Mouse (Mus musculus): ENCODE results near the gene Rcor1. TPM values are rescaled to one million over a fixed set of nuclear protein-coding genes. Genes with fewer than 3 reads are reported as not detected.
"Not testable (repeated sequence)": the region's sequence is repeated elsewhere in the genome, so short reads cannot be mapped to it uniquely, and the experiment has no call there.

Rcor1 gene
- polyA plus RNA-seq, 1 experiment: 12.0 TPM

DNA sequence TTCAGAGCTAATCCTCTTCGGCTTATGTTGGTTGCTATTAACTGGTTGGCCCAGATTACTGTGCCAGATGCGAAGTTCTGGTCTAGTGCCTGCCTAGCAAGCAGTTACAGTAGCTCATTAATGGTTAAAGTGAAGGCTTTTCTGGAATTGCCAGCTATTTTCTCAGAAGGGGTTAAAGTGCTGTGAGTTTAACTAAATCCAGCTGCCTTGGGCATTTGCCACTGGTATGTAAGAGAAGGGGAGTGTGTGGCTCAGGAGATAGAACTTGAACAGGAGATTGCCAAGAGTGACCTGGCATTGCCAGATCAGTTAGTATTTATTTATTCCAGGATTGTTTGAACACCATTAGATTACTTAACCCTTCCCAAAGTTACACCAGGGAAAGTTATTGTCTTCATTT is 11.1 kb downstream of the Rcor1 start:
- Histone ChIP-seq H3K4me1 (ENCODE audit: control insufficient read depth, insufficient read depth, low read length) (peaks cover 14% of the 10 kb centered on the region), H3K4me3 (replicated peaks; ENCODE audit: extremely low read depth, low read depth, low read length) (no peak overlapping the region)
- TF ChIP-seq CTCF (IDR thresholded peaks at IDR 0.05; ENCODE audit: insufficient read depth, low read length) (no peak), POLR2A (IDR thresholded peaks at IDR 0.05; ENCODE audit: borderline replicate concordance, extremely low read depth, low read depth, low read length) (no peak)
- DNase-seq: no peak
- 83% methylated on average over 2 of the region's 2 CpGs for WGBS

DNA sequence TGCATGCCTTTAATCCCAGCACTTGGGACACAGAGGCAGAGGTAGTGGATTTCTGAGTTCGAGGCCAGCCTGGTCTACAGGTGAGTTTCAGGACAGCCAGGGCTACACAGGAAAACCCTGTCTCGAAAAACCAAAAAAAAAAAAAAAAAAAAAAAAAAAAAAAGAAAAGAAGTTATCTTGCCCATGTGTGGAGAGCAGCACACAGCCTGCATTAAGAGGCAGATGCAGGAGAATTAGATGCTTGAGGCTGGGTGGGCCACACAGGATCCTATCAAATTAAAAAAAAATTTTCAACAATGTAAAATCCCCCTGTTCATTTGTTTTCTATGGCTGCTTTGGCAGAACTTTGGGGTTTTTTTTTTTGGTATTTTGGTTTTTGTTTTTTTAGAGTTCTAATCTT is 24.2 kb downstream of the Rcor1 start:
- DNase-seq: no peak
- no peaks in the 10 kb centered on the region for H3K4me1 ChIP-seq (ENCODE audit: control insufficient read depth, insufficient read depth, low read length)
- TF ChIP-seq CTCF (IDR thresholded peaks at IDR 0.05; ENCODE audit: insufficient read depth, low read length) (no peak), POLR2A (IDR thresholded peaks at IDR 0.05; ENCODE audit: borderline replicate concordance, extremely low read depth, low read depth, low read length) (no peak)
- no peak overlapping the region for H3K4me3 ChIP-seq (replicated peaks; ENCODE audit: extremely low read depth, low read depth, low read length)
- 78% methylated on average over 2 of the region's 2 CpGs for WGBS

DNA sequence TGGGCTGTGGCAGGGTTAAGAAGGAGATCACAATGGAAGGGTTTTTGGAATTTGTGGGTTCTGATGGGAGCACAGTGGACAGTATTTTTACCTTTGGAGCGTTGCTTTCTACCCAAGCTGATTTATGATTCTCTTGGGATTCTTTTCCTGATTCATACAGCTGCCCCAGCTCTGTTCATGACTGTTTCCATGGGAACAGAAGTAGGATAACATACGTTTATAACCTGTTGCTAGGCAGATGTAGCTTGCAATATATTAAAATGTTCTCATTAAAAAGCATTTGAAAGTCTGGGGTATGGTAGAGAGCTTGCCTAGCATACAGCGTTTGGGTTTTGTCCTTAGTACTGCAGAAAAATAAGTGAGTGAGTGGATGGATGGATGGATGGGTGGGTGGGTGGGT is 25.1 kb downstream of the Rcor1 start:
- WGBS: 80% methylated on average over 3 of the region's 3 CpGs
- Histone ChIP-seq H3K4me3 (replicated peaks; ENCODE audit: extremely low read depth, low read depth, low read length) (no peak overlapping the region), H3K4me1 (ENCODE audit: control insufficient read depth, insufficient read depth, low read length) (no peaks in the 10 kb centered on the region)
- TF ChIP-seq POLR2A (IDR thresholded peaks at IDR 0.05; ENCODE audit: borderline replicate concordance, extremely low read depth, low read depth, low read length): no peak
- no peak for TF ChIP-seq CTCF (IDR thresholded peaks at IDR 0.05; ENCODE audit: insufficient read depth, low read length)
- no peak for DNase-seq

DNA sequence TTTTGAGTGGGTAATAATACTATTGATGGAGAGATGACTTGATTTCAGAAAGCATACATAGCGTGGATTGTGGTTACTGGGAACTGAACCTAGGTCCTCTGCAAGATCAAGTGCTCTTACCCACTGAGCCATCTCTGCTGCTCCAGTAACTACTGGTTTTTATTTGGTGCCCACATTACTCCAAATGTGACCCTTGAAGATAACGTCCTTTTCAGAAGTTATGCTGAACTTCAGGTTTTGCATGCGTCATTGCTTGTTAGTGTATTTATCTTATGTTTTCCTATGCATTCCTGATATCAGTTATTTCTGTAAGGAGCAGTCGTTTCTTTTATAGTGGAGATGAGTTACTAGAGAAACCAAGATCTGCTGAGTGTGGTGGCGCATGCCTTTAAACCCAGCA is 26.2 kb downstream of the Rcor1 start:
- no peak overlapping the region for H3K4me3 ChIP-seq (replicated peaks; ENCODE audit: extremely low read depth, low read depth, low read length)
- no peaks in the 10 kb centered on the region for H3K4me1 ChIP-seq (ENCODE audit: control insufficient read depth, insufficient read depth, low read length)
- 85% methylated on average over 5 of the region's 5 CpGs for WGBS
- DNase-seq: no peak
- TF ChIP-seq CTCF (IDR thresholded peaks at IDR 0.05; ENCODE audit: insufficient read depth, low read length) (no peak), POLR2A (IDR thresholded peaks at IDR 0.05; ENCODE audit: borderline replicate concordance, extremely low read depth, low read depth, low read length) (no peak)

DNA sequence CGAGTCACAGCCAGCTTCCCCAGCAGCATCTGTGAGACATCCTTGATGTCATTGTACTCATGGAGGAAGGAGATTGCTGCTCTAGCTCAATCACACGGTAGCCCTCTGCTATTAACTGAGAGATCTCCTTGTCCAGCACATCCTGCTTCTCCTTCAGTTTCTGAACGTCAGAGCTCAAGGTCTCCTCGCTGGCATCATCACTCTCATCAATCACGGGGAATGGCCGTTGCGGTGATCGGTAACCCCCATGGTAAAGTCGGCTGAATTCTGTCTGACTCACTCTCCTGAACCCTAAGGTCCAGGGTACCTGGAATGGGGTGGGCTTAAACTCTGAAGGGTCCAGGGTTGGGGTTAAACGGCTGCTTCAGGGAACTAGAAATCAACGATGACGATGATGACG is 28.7 kb downstream of the Rcor1 start:
- no peak for DNase-seq
- WGBS: 74% methylated on average over 13 of the region's 13 CpGs
- Histone ChIP-seq H3K4me3 (replicated peaks; ENCODE audit: extremely low read depth, low read depth, low read length) (no peak overlapping the region), H3K4me1 (ENCODE audit: control insufficient read depth, insufficient read depth, low read length) (peaks cover 3% of the 10 kb centered on the region)
- TF ChIP-seq CTCF (IDR thresholded peaks at IDR 0.05; ENCODE audit: insufficient read depth, low read length): no peak
- TF ChIP-seq POLR2A (IDR thresholded peaks at IDR 0.05; ENCODE audit: borderline replicate concordance, extremely low read depth, low read depth, low read length): no peak

DNA sequence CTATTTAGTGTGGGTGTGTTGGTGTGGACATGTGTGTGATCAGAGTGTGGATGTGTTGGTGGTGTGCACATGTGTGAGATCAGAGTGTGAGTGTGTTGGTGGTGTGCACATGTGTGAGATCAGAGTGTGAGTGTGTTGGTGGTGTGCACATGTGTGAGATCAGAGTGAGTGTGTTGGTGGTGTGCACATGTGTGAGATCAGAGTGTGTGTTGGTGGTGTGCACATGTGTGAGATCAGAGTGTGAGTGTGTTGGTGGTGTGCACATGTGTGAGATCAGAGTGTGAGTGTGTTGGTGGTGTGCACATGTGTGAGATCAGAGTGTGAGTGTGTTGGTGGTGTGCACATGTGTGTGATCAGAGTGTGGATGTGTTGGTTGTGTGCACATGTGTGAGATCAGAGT is 30.1 kb downstream of the Rcor1 start:
- DNase-seq; H3K4me1 ChIP-seq (ENCODE audit: control insufficient read depth, insufficient read depth, low read length); H3K4me3 ChIP-seq (replicated peaks; ENCODE audit: extremely low read depth, low read depth, low read length): not testable (repeated sequence)

DNA sequence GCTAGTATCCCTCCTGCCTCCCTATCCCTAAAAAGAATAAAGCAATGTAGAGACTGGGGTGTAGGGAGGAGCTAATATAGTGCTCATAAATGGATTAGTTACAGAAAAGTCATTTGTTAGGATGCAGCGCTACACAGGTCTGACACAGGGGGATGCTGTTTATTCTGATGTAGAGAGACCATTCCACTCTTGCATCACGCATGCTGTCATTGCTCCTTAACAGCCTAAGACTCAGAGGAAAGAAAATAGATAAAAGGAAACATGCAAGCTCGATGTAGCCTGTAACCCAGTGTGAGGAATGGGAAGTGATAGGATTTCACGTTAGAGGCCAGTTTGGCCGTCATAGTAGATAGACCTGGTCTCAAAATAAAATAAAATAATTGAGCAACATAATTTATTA is 31.9 kb downstream of the Rcor1 start:
- WGBS: 56% methylated on average over 5 of the region's 5 CpGs
- DNase-seq: no peak
- H3K4me1 ChIP-seq (ENCODE audit: control insufficient read depth, insufficient read depth, low read length): peaks cover 3% of the 10 kb centered on the region
- no peak for TF ChIP-seq POLR2A (IDR thresholded peaks at IDR 0.05; ENCODE audit: borderline replicate concordance, extremely low read depth, low read depth, low read length)
- no peak for TF ChIP-seq CTCF (IDR thresholded peaks at IDR 0.05; ENCODE audit: insufficient read depth, low read length)
- no peak overlapping the region for H3K4me3 ChIP-seq (replicated peaks; ENCODE audit: extremely low read depth, low read depth, low read length)

DNA sequence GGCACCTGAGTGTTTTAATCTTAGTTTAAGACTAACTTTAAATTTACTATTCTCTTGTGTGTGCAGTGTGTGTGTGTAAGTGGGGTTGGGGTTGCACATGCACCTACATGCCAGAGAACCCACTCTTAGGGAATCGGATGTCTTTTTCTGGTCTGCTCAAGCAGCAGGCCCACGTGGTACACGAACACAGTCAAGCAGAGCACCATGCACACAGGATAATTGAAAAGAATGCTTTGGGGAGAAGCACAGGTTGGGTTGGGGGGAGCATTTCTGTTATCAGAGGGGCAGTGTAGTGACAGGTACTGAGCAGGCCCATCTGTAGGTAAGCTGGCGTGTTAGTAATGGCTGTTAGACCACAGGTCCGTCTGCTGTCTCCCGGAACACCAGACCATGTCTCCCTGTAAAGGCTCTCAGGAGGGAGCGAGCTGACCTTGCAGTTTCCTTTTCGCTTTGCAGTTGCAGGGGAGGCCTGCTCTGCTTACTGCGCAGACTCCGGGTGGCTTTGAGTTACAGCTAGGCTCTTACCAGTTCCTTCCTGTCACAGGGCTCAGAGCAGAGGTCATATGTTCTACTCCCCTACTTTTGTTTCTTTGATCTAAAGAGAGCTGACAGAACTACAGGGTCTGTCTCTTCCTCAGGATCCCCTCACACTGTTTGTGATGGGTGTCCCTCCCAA is 32.5 kb downstream of the Rcor1 start:
- no peak for TF ChIP-seq CTCF (IDR thresholded peaks at IDR 0.05; ENCODE audit: insufficient read depth, low read length)
- no peak for TF ChIP-seq POLR2A (IDR thresholded peaks at IDR 0.05; ENCODE audit: borderline replicate concordance, extremely low read depth, low read depth, low read length)
- Histone ChIP-seq H3K4me3 (replicated peaks; ENCODE audit: extremely low read depth, low read depth, low read length) (peak overlapping the region; percentile 34), H3K4me1 (ENCODE audit: control insufficient read depth, insufficient read depth, low read length) (peaks cover 3% of the 10 kb centered on the region)
- no peak for DNase-seq
- 54% methylated on average over 10 of the region's 10 CpGs for WGBS

DNA sequence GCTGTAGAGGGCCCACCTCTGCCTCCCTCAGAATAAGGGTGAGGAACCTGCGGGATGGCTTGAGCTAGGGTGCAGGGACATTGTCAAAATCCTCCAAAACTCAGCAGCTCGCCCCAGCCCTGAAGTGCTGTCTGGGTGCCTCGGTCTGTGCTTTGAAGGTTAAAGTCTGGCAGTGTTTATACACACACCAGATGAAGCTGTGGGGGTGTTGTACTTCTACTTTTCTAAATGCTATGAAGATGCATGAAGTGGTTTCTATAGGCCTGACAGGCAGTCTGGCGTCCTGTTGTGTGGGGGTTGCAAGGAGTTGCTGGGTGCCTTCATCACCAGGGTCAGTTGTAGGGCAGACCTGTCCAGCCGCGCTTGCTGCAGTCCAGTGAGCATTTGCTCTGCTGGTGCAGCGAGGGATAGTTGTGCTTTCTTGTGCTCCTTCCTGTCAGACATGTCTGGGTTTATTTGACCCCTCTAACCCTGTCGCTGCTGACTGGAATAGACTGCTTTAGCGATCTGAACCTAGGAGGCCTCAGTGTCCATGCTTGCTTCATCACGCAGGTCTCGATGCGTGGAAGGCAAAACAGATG is 37.3 kb downstream of the Rcor1 start:
- DNase-seq: no peak
- TF ChIP-seq CTCF (IDR thresholded peaks at IDR 0.05; ENCODE audit: insufficient read depth, low read length) (no peak), POLR2A (IDR thresholded peaks at IDR 0.05; ENCODE audit: borderline replicate concordance, extremely low read depth, low read depth, low read length) (no peak)
- Histone ChIP-seq H3K4me3 (replicated peaks; ENCODE audit: extremely low read depth, low read depth, low read length) (no peak overlapping the region), H3K4me1 (ENCODE audit: control insufficient read depth, insufficient read depth, low read length) (peaks cover 2% of the 10 kb centered on the region; the same call in 1 of the 2 replicates)
- 63% methylated on average over 12 of the region's 12 CpGs for WGBS

DNA sequence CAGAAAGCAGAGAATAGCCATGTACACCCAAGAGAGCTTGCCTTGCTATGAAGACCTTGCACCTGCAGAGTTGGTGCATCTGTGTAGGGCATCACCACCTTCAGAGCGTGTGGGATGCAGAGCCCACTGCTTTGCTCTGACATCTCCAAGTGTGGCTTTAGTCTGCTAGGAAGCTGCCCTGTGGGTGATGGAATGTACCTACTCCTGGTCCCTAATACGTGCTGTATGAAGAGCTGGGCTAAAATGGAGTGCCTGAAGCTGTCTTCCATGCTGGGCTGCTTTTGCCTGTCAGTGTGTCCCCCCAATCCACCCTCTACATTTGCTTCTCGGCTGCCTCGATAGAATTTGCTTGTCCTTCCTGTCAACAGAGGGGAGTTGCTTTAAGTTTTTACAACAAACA is 46.4 kb downstream of the Rcor1 start:
- H3K4me1 ChIP-seq (ENCODE audit: control insufficient read depth, insufficient read depth, low read length): peaks cover 9% of the 10 kb centered on the region
- TF ChIP-seq POLR2A (IDR thresholded peaks at IDR 0.05; ENCODE audit: borderline replicate concordance, extremely low read depth, low read depth, low read length) (no peak), CTCF (IDR thresholded peaks at IDR 0.05; ENCODE audit: insufficient read depth, low read length) (no peak)
- no peak overlapping the region for H3K4me3 ChIP-seq (replicated peaks; ENCODE audit: extremely low read depth, low read depth, low read length)
- 70% methylated on average over 4 of the region's 4 CpGs for WGBS
- no peak for DNase-seq
